Mouse (Mus musculus): ENCODE data around the gene Smco4. TPM values are rescaled to one million over a fixed set of nuclear protein-coding genes. Genes with fewer than 3 reads are reported as not detected.

Gene Smco4
- polyA plus RNA-seq, 1 experiment, result 4.0 TPM

DNA sequence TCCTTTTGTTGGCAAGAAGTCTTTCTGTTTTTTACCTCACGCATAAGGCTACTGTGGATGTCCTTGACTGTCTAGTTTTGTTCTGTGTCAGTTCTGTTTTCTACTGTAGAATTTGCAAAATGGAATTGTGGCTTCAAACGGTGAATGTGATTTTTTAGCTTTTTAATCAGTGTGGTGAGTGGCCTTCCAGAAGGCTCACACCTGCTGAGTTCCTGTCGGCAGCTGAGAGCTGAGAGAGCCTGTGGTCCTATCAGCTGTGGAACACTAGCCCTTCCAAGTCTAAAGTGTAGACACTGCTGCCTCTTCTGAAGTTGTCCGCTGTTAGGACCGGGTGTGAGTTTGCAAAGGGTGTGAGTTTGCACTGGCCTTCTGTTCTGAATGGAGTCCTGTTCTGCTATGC is 29.7 kb downstream of the Smco4 start:
- Histone ChIP-seq H3K27ac (ENCODE audit: insufficient read depth, low read length) (no peak overlapping the region), H3K4me3 (ENCODE audit: insufficient read depth, low read length) (no peak overlapping the region), H3K4me1 (ENCODE audit: control insufficient read depth, insufficient read depth, low read length) (no peaks in the 10 kb centered on the region)
- TF ChIP-seq POLR2A (IDR thresholded peaks at IDR 0.05; ENCODE audit: extremely low read depth, insufficient read depth, low read length) (no peak), CTCF (IDR thresholded peaks at IDR 0.05; ENCODE audit: extremely low read depth, insufficient read depth, low read length) (no peak)

DNA sequence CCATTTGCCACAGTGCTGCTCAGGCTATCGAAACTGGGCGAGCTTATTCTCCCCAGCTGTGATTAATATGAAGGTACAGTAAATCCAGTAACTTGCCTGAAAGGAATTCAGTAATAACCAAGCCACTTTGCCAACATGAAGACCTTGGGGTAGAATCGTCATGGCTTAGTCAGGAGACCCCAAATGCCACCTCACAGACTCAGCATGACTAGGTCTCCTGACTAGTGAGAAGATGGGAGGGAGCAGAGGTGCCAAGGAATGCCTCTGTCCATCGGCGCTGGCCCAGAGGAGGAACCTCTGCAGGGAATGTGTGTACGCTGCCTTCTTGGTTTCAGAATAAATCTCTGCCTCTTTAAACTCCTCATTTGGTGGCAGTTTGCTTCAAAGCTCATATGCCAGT is 30.4 kb downstream of the Smco4 start:
- TF ChIP-seq CTCF (IDR thresholded peaks at IDR 0.05; ENCODE audit: extremely low read depth, insufficient read depth, low read length), result no peak
- TF ChIP-seq POLR2A (IDR thresholded peaks at IDR 0.05; ENCODE audit: extremely low read depth, insufficient read depth, low read length), result no peak
- H3K27ac ChIP-seq (ENCODE audit: insufficient read depth, low read length), result no peak overlapping the region
- H3K4me3 ChIP-seq (ENCODE audit: insufficient read depth, low read length), result no peak overlapping the region
- no peaks in the 10 kb centered on the region for H3K4me1 ChIP-seq (ENCODE audit: control insufficient read depth, insufficient read depth, low read length)

DNA sequence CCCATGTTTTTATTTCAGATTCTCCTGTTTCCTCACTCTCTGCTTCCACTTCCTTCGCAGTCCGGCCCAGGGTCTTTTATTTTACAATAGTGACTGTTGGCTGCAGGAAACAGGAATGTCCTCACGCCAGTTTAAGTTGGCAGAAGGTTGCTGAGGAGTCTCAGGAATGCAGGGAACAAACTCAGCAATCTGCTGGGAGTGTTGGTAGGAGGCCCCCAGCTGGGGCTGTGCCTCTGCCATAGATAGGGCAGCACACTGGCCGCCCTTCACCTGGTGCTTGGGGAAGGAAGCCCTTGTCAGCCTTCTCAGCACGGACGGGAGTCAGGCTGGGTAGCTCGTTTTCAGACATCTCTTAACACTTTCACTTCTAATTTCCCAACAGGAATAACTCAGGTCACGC is 32.0 kb downstream of the Smco4 start:
- H3K4me3 ChIP-seq (ENCODE audit: insufficient read depth, low read length), result no peak overlapping the region
- TF ChIP-seq CTCF (IDR thresholded peaks at IDR 0.05; ENCODE audit: extremely low read depth, insufficient read depth, low read length) (no peak), POLR2A (IDR thresholded peaks at IDR 0.05; ENCODE audit: extremely low read depth, insufficient read depth, low read length) (no peak)
- no peak overlapping the region for H3K27ac ChIP-seq (ENCODE audit: insufficient read depth, low read length)
- H3K4me1 ChIP-seq (ENCODE audit: control insufficient read depth, insufficient read depth, low read length), result no peaks in the 10 kb centered on the region

DNA sequence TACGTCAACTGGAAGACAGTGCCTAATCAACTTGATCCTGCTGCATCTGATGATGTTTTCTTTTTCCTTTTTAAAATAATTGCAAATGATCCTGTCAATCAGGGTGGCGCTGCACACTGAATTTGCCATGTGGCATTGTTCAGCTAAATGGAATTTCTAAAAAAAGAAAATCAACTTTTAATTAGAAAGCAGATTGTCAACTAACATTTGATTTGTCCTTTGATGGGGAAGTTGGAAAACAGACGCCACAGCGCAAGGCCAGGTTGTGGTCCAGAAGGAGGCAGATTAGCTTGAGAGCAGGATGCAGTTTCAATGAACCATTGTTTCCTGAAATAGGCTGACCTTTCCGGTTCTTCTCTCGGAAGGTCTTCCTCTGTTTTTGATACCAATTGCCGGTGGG is 33.3 kb downstream of the Smco4 start:
- Histone ChIP-seq H3K4me3 (ENCODE audit: insufficient read depth, low read length) (no peak overlapping the region), H3K4me1 (ENCODE audit: control insufficient read depth, insufficient read depth, low read length) (no peaks in the 10 kb centered on the region), H3K27ac (ENCODE audit: insufficient read depth, low read length) (no peak overlapping the region)
- no peak for TF ChIP-seq CTCF (IDR thresholded peaks at IDR 0.05; ENCODE audit: extremely low read depth, insufficient read depth, low read length)
- no peak for TF ChIP-seq POLR2A (IDR thresholded peaks at IDR 0.05; ENCODE audit: extremely low read depth, insufficient read depth, low read length)

DNA sequence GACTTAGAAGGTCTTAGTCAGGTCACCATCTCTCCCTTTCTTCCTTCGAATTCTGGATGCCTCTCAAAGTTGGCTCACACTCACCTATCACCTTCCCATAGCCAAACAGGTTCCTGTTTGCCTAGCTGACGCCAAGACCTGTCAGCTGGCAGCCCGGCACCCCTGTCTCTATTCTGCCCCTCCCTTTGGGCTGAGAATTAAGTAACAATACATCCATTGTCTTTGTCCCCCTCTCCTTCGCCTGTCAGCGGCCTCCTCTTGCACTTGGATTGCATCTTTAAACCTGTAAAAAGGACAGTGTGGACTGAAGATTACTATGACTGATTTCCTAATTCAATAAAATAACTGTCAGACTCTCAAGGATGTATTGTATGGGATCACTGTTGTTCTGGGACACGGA is 34.6 kb downstream of the Smco4 start:
- Histone ChIP-seq H3K27ac (ENCODE audit: insufficient read depth, low read length) (no peak overlapping the region), H3K4me3 (ENCODE audit: insufficient read depth, low read length) (no peak overlapping the region), H3K4me1 (ENCODE audit: control insufficient read depth, insufficient read depth, low read length) (no peaks in the 10 kb centered on the region)
- no peak for TF ChIP-seq POLR2A (IDR thresholded peaks at IDR 0.05; ENCODE audit: extremely low read depth, insufficient read depth, low read length)
- no peak for TF ChIP-seq CTCF (IDR thresholded peaks at IDR 0.05; ENCODE audit: extremely low read depth, insufficient read depth, low read length)

DNA sequence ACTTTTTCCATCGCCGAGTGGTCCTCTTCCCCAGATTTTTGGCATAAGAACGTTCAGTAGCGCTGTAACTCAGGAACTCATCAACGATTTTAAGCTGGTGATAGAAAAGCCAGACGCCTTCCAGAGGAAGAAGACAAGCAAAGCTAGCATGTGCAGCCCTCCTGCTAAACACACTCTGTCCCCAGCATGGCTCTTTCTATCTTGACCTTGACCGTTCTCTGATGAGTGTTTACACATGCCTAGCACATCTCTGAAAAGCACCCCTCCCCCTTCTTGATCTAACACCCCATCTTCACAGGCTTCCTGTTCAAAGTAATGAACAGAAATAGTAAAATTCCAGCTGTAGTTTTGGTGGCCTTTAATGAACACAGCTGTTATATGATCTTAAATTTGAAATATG is 35.1 kb downstream of the Smco4 start:
- Histone ChIP-seq H3K4me3 (ENCODE audit: insufficient read depth, low read length) (no peak overlapping the region), H3K27ac (ENCODE audit: insufficient read depth, low read length) (no peak overlapping the region), H3K4me1 (ENCODE audit: control insufficient read depth, insufficient read depth, low read length) (no peaks in the 10 kb centered on the region)
- TF ChIP-seq CTCF (IDR thresholded peaks at IDR 0.05; ENCODE audit: extremely low read depth, insufficient read depth, low read length) (no peak), POLR2A (IDR thresholded peaks at IDR 0.05; ENCODE audit: extremely low read depth, insufficient read depth, low read length) (no peak)

DNA sequence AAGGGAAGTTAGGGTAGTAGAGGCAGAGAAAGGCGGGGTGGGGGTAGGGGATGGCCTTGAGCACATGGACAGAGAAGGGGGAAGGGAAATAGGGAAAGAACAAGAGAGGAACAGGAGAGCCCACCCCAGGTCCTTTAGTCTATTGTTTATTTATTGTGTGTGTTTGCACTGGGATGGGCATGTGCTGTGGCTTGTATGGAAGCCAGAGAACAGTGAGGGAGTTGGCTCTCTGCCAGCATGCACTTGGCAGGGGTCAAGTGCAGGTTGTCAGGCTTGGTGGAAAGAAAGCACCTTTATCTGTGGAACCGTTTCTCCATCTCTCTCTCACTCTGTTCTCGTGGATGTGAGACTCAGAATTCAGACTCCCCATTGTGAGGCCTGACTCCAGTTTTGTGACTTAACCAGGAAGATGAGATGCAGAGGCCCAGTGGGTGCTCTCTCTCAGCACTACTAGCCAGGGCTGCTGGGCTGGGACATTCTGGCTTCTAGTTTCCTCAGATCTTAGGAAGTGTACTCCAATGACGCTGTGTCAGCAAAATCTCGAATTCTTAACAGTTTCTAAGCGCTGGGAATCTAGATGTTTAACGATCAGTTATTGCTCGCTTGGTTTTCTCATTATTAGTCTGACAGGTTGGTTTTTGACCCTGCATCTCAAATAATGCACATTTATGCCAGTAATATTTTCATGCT is 36.2 kb downstream of the Smco4 start:
- no peak for TF ChIP-seq POLR2A (IDR thresholded peaks at IDR 0.05; ENCODE audit: extremely low read depth, insufficient read depth, low read length)
- TF ChIP-seq CTCF (IDR thresholded peaks at IDR 0.05; ENCODE audit: extremely low read depth, insufficient read depth, low read length), result no peak
- H3K4me1 ChIP-seq (ENCODE audit: control insufficient read depth, insufficient read depth, low read length), result no peaks in the 10 kb centered on the region

DNA sequence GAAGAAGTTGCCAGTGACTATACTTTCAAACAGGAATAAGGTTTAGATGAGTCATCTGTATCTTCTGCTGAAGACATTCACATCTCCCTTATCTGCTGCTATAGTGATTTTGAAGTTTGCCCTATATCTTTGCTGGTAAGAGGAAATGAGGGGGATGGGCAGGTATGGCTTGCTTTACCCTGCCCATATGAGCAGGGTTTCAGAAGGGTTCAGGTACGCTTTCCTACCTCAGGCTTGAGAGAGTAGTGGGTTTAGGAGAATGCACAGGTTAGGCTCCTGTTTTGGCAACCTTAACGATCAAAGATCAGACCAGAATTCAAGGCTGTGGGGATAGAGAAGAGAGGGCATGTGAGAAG is 36.7 kb downstream of the Smco4 start:
- Histone ChIP-seq H3K4me3 (ENCODE audit: insufficient read depth, low read length) (no peak overlapping the region), H3K4me1 (ENCODE audit: control insufficient read depth, insufficient read depth, low read length) (no peaks in the 10 kb centered on the region), H3K27ac (ENCODE audit: insufficient read depth, low read length) (no peak overlapping the region)
- TF ChIP-seq POLR2A (IDR thresholded peaks at IDR 0.05; ENCODE audit: extremely low read depth, insufficient read depth, low read length) (no peak), CTCF (IDR thresholded peaks at IDR 0.05; ENCODE audit: extremely low read depth, insufficient read depth, low read length) (no peak)

More for the DNA sequence above, 36.2 kb downstream of the Smco4 start:
- H3K4me3 ChIP-seq (ENCODE audit: insufficient read depth, low read length), result no peak overlapping the region
- no peak overlapping the region for H3K27ac ChIP-seq (ENCODE audit: insufficient read depth, low read length)

DNA sequence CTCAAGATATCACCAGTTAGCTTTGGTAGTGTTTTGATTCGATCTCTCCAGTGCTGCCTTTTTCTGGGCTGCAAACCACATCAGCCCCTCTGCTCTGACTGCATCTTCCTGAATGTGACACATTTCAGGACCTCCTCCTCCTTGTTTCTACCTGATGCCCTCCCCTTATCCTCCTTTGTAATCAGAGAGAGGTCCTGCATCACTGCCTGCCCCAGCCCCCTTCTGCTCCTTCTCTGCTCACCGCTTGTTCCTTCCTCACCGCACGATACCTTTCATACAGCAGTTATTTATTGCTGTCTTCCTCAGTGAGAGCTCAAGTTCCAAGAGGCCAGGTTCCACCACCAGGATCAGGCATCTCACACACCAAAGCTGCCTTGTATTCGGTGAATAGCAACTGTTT is 38.0 kb downstream of the Smco4 start:
- H3K27ac ChIP-seq (ENCODE audit: insufficient read depth, low read length), result no peak overlapping the region
- no peak overlapping the region for H3K4me3 ChIP-seq (ENCODE audit: insufficient read depth, low read length)
- H3K4me1 ChIP-seq (ENCODE audit: control insufficient read depth, insufficient read depth, low read length), result no peaks in the 10 kb centered on the region
- no peak for TF ChIP-seq CTCF (IDR thresholded peaks at IDR 0.05; ENCODE audit: extremely low read depth, insufficient read depth, low read length)
- no peak for TF ChIP-seq POLR2A (IDR thresholded peaks at IDR 0.05; ENCODE audit: extremely low read depth, insufficient read depth, low read length)

DNA sequence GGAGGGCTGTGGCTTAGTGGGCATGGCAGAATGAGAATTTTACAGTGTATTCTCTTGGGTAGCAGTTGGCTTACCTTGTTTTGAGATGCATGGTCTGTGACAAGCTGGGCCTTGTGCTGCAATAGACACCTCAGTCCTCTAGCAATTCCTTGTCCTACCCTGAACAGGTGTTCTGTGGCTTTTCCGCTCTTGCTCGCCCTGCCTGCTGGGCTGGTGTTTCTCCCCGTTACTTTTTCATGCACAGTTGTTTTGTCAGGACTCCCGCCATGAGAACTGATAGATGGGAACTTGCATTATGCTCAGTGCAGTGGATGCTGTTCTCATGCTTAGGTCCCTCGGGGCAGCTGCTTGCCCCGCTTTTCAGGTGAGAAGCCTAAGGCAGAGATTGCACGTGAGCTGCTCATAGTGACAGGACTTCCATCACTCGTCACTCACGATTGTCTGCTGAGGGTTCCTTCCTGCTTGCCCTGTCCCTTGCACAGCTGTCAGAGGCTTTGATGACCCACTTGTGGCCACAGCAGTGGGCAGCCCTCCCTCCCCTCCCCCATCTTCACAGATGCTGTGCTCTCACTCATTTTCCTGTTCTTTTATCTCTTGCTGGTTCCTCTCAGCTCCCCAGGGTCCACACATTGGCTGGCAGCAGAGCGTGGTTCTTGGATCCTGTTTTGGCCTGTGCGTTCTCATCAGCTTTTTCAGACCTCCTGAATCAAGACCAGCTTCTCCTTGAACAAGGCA is 40.3 kb downstream of the Smco4 start:
- TF ChIP-seq CTCF (IDR thresholded peaks at IDR 0.05; ENCODE audit: extremely low read depth, insufficient read depth, low read length) (no peak), POLR2A (IDR thresholded peaks at IDR 0.05; ENCODE audit: extremely low read depth, insufficient read depth, low read length) (no peak)
- H3K27ac ChIP-seq (ENCODE audit: insufficient read depth, low read length), result no peak overlapping the region

More for the DNA sequence above, 40.3 kb downstream of the Smco4 start:
- no peak overlapping the region for H3K4me3 ChIP-seq (ENCODE audit: insufficient read depth, low read length)
- no peaks in the 10 kb centered on the region for H3K4me1 ChIP-seq (ENCODE audit: control insufficient read depth, insufficient read depth, low read length)
